Mouse (Mus musculus) MEL (cell line): ENCODE results near the gene Prepl. TPM values are rescaled to one million over a fixed set of nuclear protein-coding genes. Genes with fewer than 3 reads are reported as not detected.

Source experiments
- DNase-seq: peaks from one replicate; pipeline ENCODE4 v3.0.0; 2011; ENCODE audit warnings: low read depth, low spot score
- H3K27ac ChIP-seq: 2 replicates; pipeline ENCODE4 v1.5.1; 2012; ENCODE audit warnings: low read depth, mild to moderate bottlenecking, control low read depth, low read length, moderate library complexity; ENCODE audit not compliant: control insufficient read depth
- H3K27me3 ChIP-seq, 2 experiments: fragments of 150-350 bp in 1 of 2; sonication (generic) in 1 of 2; 2 replicates each; pipeline ENCODE4 v1.6.1; 2012; ENCODE audit warnings: low read length in 2 of 2, mild to moderate bottlenecking in 2 of 2, improper control_type of control experiment in 1 of 2, moderate library complexity in 1 of 2; ENCODE audit not compliant: insufficient read depth in 2 of 2, control insufficient read depth in 1 of 2
- H3K36me3 ChIP-seq, 2 experiments: 2 replicates each; pipeline ENCODE4 v1.6.1; 2012 to 2014; ENCODE audit warnings: low read length in 2 of 2, improper control_type of control experiment in 1 of 2, inconsistent platforms in 1 of 2, mild to moderate bottlenecking in 1 of 2; ENCODE audit not compliant: insufficient read depth in 2 of 2, control insufficient read depth in 1 of 2
- H3K4me1 ChIP-seq, 2 experiments: fragments of 150-350 bp in 1 of 2; sonication (generic) in 1 of 2; 2 replicates each; pipeline ENCODE4 v1.6.1; 2012; ENCODE audit warnings: low read length in 2 of 2, improper control_type of control experiment in 1 of 2, mild to moderate bottlenecking in 1 of 2; ENCODE audit not compliant: insufficient read depth in 2 of 2, control insufficient read depth in 1 of 2
- H3K4me3 ChIP-seq, 2 experiments: fragments of 150-350 bp in 1 of 2; sonication (generic) in 1 of 2; 2 replicates each; pipeline ENCODE4 v1.5.1; 2012; ENCODE audit warnings: low read depth in 2 of 2, low read length in 2 of 2, mild to moderate bottlenecking in 2 of 2, moderate library complexity in 2 of 2, control low read depth in 1 of 2, improper control_type of control experiment in 1 of 2; ENCODE audit not compliant: control insufficient read depth in 1 of 2, insufficient read depth in 1 of 2
- H3K79me2 ChIP-seq: 2 replicates; pipeline ENCODE4 v1.6.1; 2012; ENCODE audit warnings: mild to moderate bottlenecking, low read length, moderate library complexity; ENCODE audit not compliant: control insufficient read depth, poor library complexity, insufficient read depth
- H3K9ac ChIP-seq: 2 replicates; pipeline ENCODE4 v1.6.1; 2012; ENCODE audit warnings: low read depth, mild to moderate bottlenecking, control low read depth, low read length, moderate library complexity; ENCODE audit not compliant: control insufficient read depth, poor library complexity, severe bottlenecking
- H3K9me3 ChIP-seq: fragments of 150-350 bp; sonication (generic); replicated peaks from 2 replicates; pipeline ENCODE4 v1.6.1; 2012; ENCODE audit warnings: mild to moderate bottlenecking, low read length, improper control_type of control experiment, moderate library complexity; ENCODE audit not compliant: insufficient read depth
- CHD2 ChIP-seq: IDR thresholded peaks from 2 replicates; pipeline ENCODE4 v1.6.1; 2011; ENCODE audit warnings: low read length, improper control_type of control experiment
- CTCF ChIP-seq, 3 experiments: IDR thresholded peaks in 2 of 3; conservative IDR thresholded peaks in 1 of 3; 2 replicates each; pipeline ENCODE4 v1.5.1; 2011 to 2012; ENCODE audit warnings: low read length in 3 of 3, low read depth in 2 of 3, mild to moderate bottlenecking in 2 of 3, improper control_type of control experiment in 1 of 3, inconsistent platforms in 1 of 3, mixed read lengths in 1 of 3, moderate library complexity in 1 of 3; ENCODE audit not compliant: control insufficient read depth in 1 of 3, insufficient read depth in 1 of 3, poor library complexity in 1 of 3, severe bottlenecking in 1 of 3
- ETS1 ChIP-seq: IDR thresholded peaks from 2 replicates; pipeline ENCODE4 v1.6.1; 2012; ENCODE audit warnings: low read depth, mild to moderate bottlenecking, inconsistent platforms, low read length, improper control_type of control experiment, moderate library complexity
- GABPA ChIP-seq: IDR thresholded peaks from 2 replicates; pipeline ENCODE4 v1.6.1; 2012; ENCODE audit warnings: low read depth, mild to moderate bottlenecking, inconsistent platforms, low read length, improper control_type of control experiment, moderate library complexity
- JUND ChIP-seq: IDR thresholded peaks from 2 replicates; pipeline ENCODE4 v1.6.1; 2011; ENCODE audit warnings: low read depth, mild to moderate bottlenecking, improper control_type of control experiment, low read length
- MAFK ChIP-seq: IDR thresholded peaks from 2 replicates; pipeline ENCODE4 v1.6.1; 2011; ENCODE audit warnings: low read depth, mild to moderate bottlenecking, low read length, improper control_type of control experiment, borderline replicate concordance
- MAX ChIP-seq: IDR thresholded peaks from 2 replicates; pipeline ENCODE4 v1.6.1; 2011; ENCODE audit warnings: low read length, improper control_type of control experiment
- MEF2A ChIP-seq: IDR thresholded peaks from 2 replicates; pipeline ENCODE4 v1.6.1; 2014; ENCODE audit warnings: low read depth, mild to moderate bottlenecking, inconsistent platforms, low read length, improper control_type of control experiment; ENCODE audit not compliant: poor library complexity, insufficient replicate concordance, severe bottlenecking; ENCODE audit errors: extremely low read depth
- MYC ChIP-seq: IDR thresholded peaks from 2 replicates; pipeline ENCODE4 v1.6.1; 2011; ENCODE audit warnings: low read depth, mild to moderate bottlenecking, low read length, improper control_type of control experiment, moderate library complexity
- NELFE ChIP-seq: IDR thresholded peaks from 2 replicates; pipeline ENCODE4 v1.6.1; 2011; ENCODE audit warnings: low read depth, low read length, improper control_type of control experiment
- POLR2A ChIP-seq, 2 experiments: IDR thresholded peaks; 2 replicates each; pipeline ENCODE4 v1.6.1; 2011 to 2012; ENCODE audit warnings: low read length in 2 of 2, mild to moderate bottlenecking in 2 of 2, control low read depth in 1 of 2, improper control_type of control experiment in 1 of 2, low read depth in 1 of 2, moderate library complexity in 1 of 2; ENCODE audit not compliant: control insufficient read depth in 1 of 2, insufficient read depth in 1 of 2, poor library complexity in 1 of 2
- POLR2AphosphoS5 ChIP-seq: IDR thresholded peaks from 2 replicates; pipeline ENCODE4 v1.6.1; 2012; ENCODE audit warnings: low read depth, borderline replicate concordance, mild to moderate bottlenecking, inconsistent platforms, low read length, moderate library complexity, mixed read lengths
- SMC3 ChIP-seq: IDR thresholded peaks from 2 replicates; pipeline ENCODE4 v1.6.1; 2011; ENCODE audit warnings: low read depth, low read length, improper control_type of control experiment
- TAL1 ChIP-seq: IDR thresholded peaks from 2 replicates; pipeline ENCODE4 v1.6.1; 2012; ENCODE audit warnings: mild to moderate bottlenecking, inconsistent platforms, low read length, moderate library complexity, mixed read lengths
- UBTF ChIP-seq: IDR thresholded peaks from 2 replicates; pipeline ENCODE4 v1.6.1; 2012; ENCODE audit warnings: low read depth, mild to moderate bottlenecking, inconsistent platforms, low read length, improper control_type of control experiment, moderate library complexity, borderline replicate concordance; ENCODE audit not compliant: insufficient read depth
- polyA plus RNA-seq, 2 experiments: library from polyadenylated mRNA; stranded (reverse) in 1 of 2; unstranded in 1 of 2; fragments of >175 nt in 1 of 2; fragments of >200 nt in 1 of 2; gene quantifications; 2 replicates each; pipeline versions ENCODE4 v1.2.1 to v1.2.4; 2012; ENCODE audit warnings: low replicate concordance in 2 of 2, low read depth in 1 of 2; ENCODE audit not compliant: insufficient read length in 2 of 2, insufficient read depth in 1 of 2, missing spikeins in 1 of 2
- total RNA-seq: library from RNA; depleted of rRNA; stranded (reverse); fragments of 300-350 nt; gene quantifications from 2 replicates; pipeline ENCODE4 v1.2.3, GENCODE M21; 2012

The Prepl gene
- total and polyA plus RNA-seq, 3 experiments = 12.2 to 23.2 TPM; not detected in 1

- TF ChIP-seq GABPA = no peak
- TF ChIP-seq POLR2A (IDR thresholded peaks at IDR 0.05; ENCODE audit: control insufficient read depth in 1 of 2, insufficient read depth in 1 of 2, low read depth in 1 of 2, low read length in 2 of 2, poor library complexity in 1 of 2) = no peak
- no peak for TF ChIP-seq CHD2
- TF ChIP-seq POLR2AphosphoS5 = no peak
- no peak for TF ChIP-seq MAX
- no peak for TF ChIP-seq SMC3
- no peak for TF ChIP-seq MAFK
- no peak for TF ChIP-seq UBTF
- TF ChIP-seq JUND = no peak
- TF ChIP-seq NELFE = no peak
- TF ChIP-seq ETS1 = no peak
- TF ChIP-seq TAL1 = no peak
- TF ChIP-seq MYC = no peak
- Histone ChIP-seq H3K4me3 (no peak overlapping the region), H3K36me3 (no peaks in the 10 kb centered on the region; a peak in 1 of 4 replicates), H3K27ac (no peak overlapping the region), H3K27me3 (no peaks in the 10 kb centered on the region), H3K4me1 (no peaks in the 10 kb centered on the region), H3K79me2 (no peaks in the 10 kb centered on the region), H3K9ac (no peak overlapping the region), H3K9me3 (no peaks in the 10 kb centered on the region)
- no peak for DNase-seq
Observed at GRCm38 (mm10) chr17:85072383-85072782, 17.7 kb downstream of the Prepl start.

GRCm38 (mm10) chr17:85071088-85071775 lies 18.8 kb downstream of the Prepl start:
- H3K36me3 ChIP-seq = no peaks in the 10 kb centered on the region; a peak in 1 of 4 replicates
- no peak overlapping the region for H3K27ac ChIP-seq
- DNase-seq = no peak
- no peaks in the 10 kb centered on the region for H3K27me3 ChIP-seq
- no peaks in the 10 kb centered on the region for H3K79me2 ChIP-seq
- no peak overlapping the region for H3K9ac ChIP-seq
- no peak overlapping the region for H3K4me3 ChIP-seq
- no peaks in the 10 kb centered on the region for H3K9me3 ChIP-seq
- TF ChIP-seq CTCF (IDR thresholded peaks at IDR 0.05 in 2 of 3, conservative IDR thresholded peaks at IDR 0.05 in 1 of 3; ENCODE audit: control insufficient read depth in 1 of 3, insufficient read depth in 1 of 3, low read depth in 2 of 3, low read length in 3 of 3, poor library complexity in 1 of 3, severe bottlenecking in 1 of 3) (peak; percentile 36 to 52 (median 49)), TAL1 (no peak), MEF2A (no peak), MYC (no peak)
- TF ChIP-seq, all 39 proteins: peak for 1
- no peaks in the 10 kb centered on the region for H3K4me1 ChIP-seq
